Mouse (Mus musculus) stomach, postnatal 0 days (tissue): ENCODE measurements at regions not wholly inside any gene's neighbourhood (a gene's known extent, or its start where the extent isn't known, plus 50 kb on each side); places are given as distances from the start of the nearest gene placed in this dataset.

Experiments
- ATAC-seq: fragments of 200-750 bp; cut with Nextera tagmentation; 2 replicates; pipeline ENCODE4 v1.8.0; 2017; ENCODE audit not compliant: low FRiP score, low TSS enrichment
- DNase-seq: peaks from one replicate; pipeline ENCODE4 v3.0.0-alpha.2; 2016; ENCODE audit warnings: low spot score
- H3K27ac ChIP-seq: fragments of 300-500 bp; sonication (generic); replicated peaks from 2 replicates; pipeline ENCODE4 v1.5.1; 2014; ENCODE audit warnings: mild to moderate bottlenecking, control low read depth
- H3K27me3 ChIP-seq: fragments of 300-500 bp; sonication (generic); 2 replicates; pipeline ENCODE4 v1.6.1; 2014; ENCODE audit warnings: low read length; ENCODE audit not compliant: control insufficient read depth, insufficient read depth
- H3K36me3 ChIP-seq: fragments of 300-500 bp; sonication (generic); 2 replicates; pipeline ENCODE4 v1.6.1; 2014; ENCODE audit warnings: low read length, mixed read lengths; ENCODE audit not compliant: control insufficient read depth, insufficient read depth
- H3K4me1 ChIP-seq: fragments of 300-500 bp; sonication (generic); replicated peaks from 2 replicates; pipeline ENCODE4 v1.6.1; 2014; ENCODE audit warnings: antibody characterized with exemption; ENCODE audit not compliant: control insufficient read depth, insufficient read depth
- H3K4me2 ChIP-seq: fragments of 300-500 bp; sonication (generic); replicated peaks from 2 replicates; pipeline ENCODE4 v1.6.1; 2014; ENCODE audit warnings: low read depth, mild to moderate bottlenecking, control low read depth, moderate library complexity
- H3K4me3 ChIP-seq: fragments of 300-500 bp; sonication (generic); 2 replicates; pipeline ENCODE4 v1.5.1; 2014; ENCODE audit warnings: low read depth, low read length, control low read depth
- H3K9ac ChIP-seq: fragments of 300-500 bp; sonication (generic); 2 replicates; pipeline ENCODE4 v1.6.1; 2014; ENCODE audit warnings: mild to moderate bottlenecking, low read length, control low read depth, mixed read lengths
- H3K9me3 ChIP-seq: fragments of 300-500 bp; sonication (generic); 2 replicates; pipeline ENCODE4 v1.6.1; 2016; ENCODE audit warnings: low read length; ENCODE audit not compliant: control insufficient read depth
- CTCF ChIP-seq: IDR thresholded peaks from 2 replicates; pipeline ENCODE4 v1.5.1; 2016; ENCODE audit warnings: antibody characterized with exemption, low read depth, mild to moderate bottlenecking, moderate library complexity
- EP300 ChIP-seq: optimal IDR thresholded peaks from 2 replicates; pipeline ENCODE3; 2016; ENCODE audit warnings: antibody characterized with exemption
- WGBS: fragments of 180-500 bp; shearing (Covaris S2); extraction: QIAGEN DNeasy Blood & Tissue Kit; methylation state at CpG from one replicate; pipeline ENCODE4 v1.1.7; 2014; 5-methylcytosine and 5-hydroxymethylcytosine counted together

DNA sequence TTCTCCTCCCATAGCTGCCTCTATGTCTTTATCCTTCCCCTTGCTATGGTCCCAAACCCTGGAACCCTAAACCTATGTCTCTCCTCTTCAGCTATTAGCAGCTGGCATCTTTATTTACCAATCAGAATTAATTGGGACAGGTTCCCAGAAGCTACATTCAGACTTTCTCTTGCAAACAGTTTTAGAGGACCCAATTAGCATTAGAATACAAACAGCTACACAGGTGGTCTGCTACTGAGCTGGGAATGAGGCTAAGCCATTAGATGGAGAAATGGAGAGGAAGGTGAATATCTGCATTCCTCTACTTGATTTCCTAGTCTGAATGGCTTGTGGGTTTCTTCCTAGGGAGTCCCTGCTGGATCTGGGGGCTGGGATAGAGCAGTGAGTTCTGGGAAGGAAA is 611.9 kb downstream of the A830018L16Rik start:
- ATAC-seq, result no peak
- DNase-seq, result no peak
- Histone ChIP-seq H3K9ac (no peak overlapping the region), H3K4me1 (no peaks in the 10 kb centered on the region), H3K4me3 (no peak overlapping the region), H3K9me3 (no peaks in the 10 kb centered on the region), H3K36me3 (no peaks in the 10 kb centered on the region), H3K27ac (no peak overlapping the region), H3K27me3 (no peaks in the 10 kb centered on the region), H3K4me2 (no peak overlapping the region)
- TF ChIP-seq CTCF (no peak), EP300 (no peak)

GRCm38 (mm10) chr1:12027442-12027841 is 613.5 kb downstream of the A830018L16Rik start:
- H3K9me3 ChIP-seq, result no peaks in the 10 kb centered on the region
- 43% methylated on average over 2 of the region's 2 CpGs for WGBS
- no peak overlapping the region for H3K4me3 ChIP-seq
- no peak overlapping the region for H3K4me2 ChIP-seq
- no peak for ATAC-seq
- no peaks in the 10 kb centered on the region for H3K4me1 ChIP-seq
- no peak for DNase-seq
- no peaks in the 10 kb centered on the region for H3K36me3 ChIP-seq
- H3K27ac ChIP-seq, result no peak overlapping the region
- no peak for TF ChIP-seq CTCF
- no peak for TF ChIP-seq EP300
- H3K27me3 ChIP-seq, result no peaks in the 10 kb centered on the region
- no peak overlapping the region for H3K9ac ChIP-seq

GRCm38 (mm10) chr1:12028074-12028473 is 614.2 kb downstream of the A830018L16Rik start:
- H3K27ac ChIP-seq, result no peak overlapping the region
- H3K4me2 ChIP-seq, result no peak overlapping the region
- H3K27me3 ChIP-seq, result no peaks in the 10 kb centered on the region
- TF ChIP-seq CTCF (peak; percentile 52), EP300 (no peak)
- no peaks in the 10 kb centered on the region for H3K4me1 ChIP-seq
- H3K9ac ChIP-seq, result no peak overlapping the region
- ATAC-seq (no peak), DNase-seq (no peak)
- no peak overlapping the region for H3K4me3 ChIP-seq
- no peaks in the 10 kb centered on the region for H3K36me3 ChIP-seq
- no peaks in the 10 kb centered on the region for H3K9me3 ChIP-seq
- WGBS, result 68% methylated on average over 4 of the region's 4 CpGs

DNA sequence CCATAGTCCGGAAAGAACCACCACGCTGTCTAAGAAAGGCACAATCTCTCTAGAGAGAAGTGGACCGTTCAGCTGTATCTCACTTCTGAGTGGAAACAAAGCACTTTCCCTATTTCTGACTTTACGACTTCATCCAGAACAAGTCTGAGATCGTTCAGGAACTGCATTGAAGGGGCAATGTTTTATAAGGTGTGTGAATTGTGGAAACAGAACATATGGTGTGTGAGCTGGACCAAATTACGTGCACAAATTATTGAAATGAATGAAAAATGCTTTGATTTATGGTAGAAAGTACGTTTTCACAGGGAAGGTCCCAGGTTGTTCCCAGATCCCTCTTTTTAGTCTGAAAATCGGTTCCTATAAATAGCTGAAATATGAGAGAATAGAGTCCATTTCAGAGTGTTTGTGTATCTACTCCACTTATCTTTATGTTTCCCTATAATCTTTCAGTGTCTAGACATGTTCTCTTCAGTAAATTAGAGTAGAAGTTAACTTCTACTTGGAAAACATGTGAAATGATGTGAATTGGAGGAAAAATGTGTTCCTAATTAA is 638.1 kb downstream of the A830018L16Rik start:
- no peak for DNase-seq
- no peak overlapping the region for H3K4me3 ChIP-seq

GRCm38 (mm10) chr1:12055865-12056560 is 642.1 kb downstream of the A830018L16Rik start:
- WGBS, result 41% methylated on average over 3 of the region's 3 CpGs

More for the DNA sequence above, 638.1 kb downstream of the A830018L16Rik start:
- ATAC-seq, result no peak
- no peaks in the 10 kb centered on the region for H3K4me1 ChIP-seq
- no peaks in the 10 kb centered on the region for H3K36me3 ChIP-seq
- H3K9ac ChIP-seq, result no peak overlapping the region
- TF ChIP-seq CTCF, result no peak
- TF ChIP-seq EP300, result no peak
- H3K9me3 ChIP-seq, result no peaks in the 10 kb centered on the region
- H3K27ac ChIP-seq, result no peak overlapping the region
- no peak overlapping the region for H3K4me2 ChIP-seq
- no peaks in the 10 kb centered on the region for H3K27me3 ChIP-seq
- 69% methylated on average over 8 of the region's 8 CpGs for WGBS

GRCm38 (mm10) chr1:12065016-12065513 is 651.2 kb downstream of the A830018L16Rik start:
- no peaks in the 10 kb centered on the region for H3K36me3 ChIP-seq
- no peak overlapping the region for H3K9ac ChIP-seq
- H3K9me3 ChIP-seq, result no peaks in the 10 kb centered on the region
- H3K4me3 ChIP-seq, result no peak overlapping the region
- WGBS, result 95% methylated on average over 6 of the region's 6 CpGs
- no peaks in the 10 kb centered on the region for H3K4me1 ChIP-seq
- DNase-seq (no peak), ATAC-seq (no peak)
- H3K27me3 ChIP-seq, result no peaks in the 10 kb centered on the region
- no peak overlapping the region for H3K4me2 ChIP-seq
- no peak overlapping the region for H3K27ac ChIP-seq
- no peak for TF ChIP-seq CTCF
- TF ChIP-seq EP300, result no peak

More at GRCm38 (mm10) chr1:12055865-12056560, 642.1 kb downstream of the A830018L16Rik start:
- Histone ChIP-seq H3K9ac (no peak overlapping the region), H3K36me3 (no peaks in the 10 kb centered on the region), H3K4me3 (no peak overlapping the region), H3K4me1 (no peaks in the 10 kb centered on the region), H3K27me3 (no peaks in the 10 kb centered on the region), H3K4me2 (no peak overlapping the region), H3K9me3 (no peaks in the 10 kb centered on the region), H3K27ac (no peak overlapping the region)
- DNase-seq (no peak), ATAC-seq (no peak)
- TF ChIP-seq CTCF, result no peak
- TF ChIP-seq EP300, result no peak
